Mouse (Mus musculus) adrenal gland, adult 18-20 months (tissue): ENCODE measurements around the gene Exoc6. TPM values are rescaled to one million over a fixed set of nuclear protein-coding genes. Genes with fewer than 3 reads are reported as not detected.

Experiments
- DNase-seq, 2 experiments: peaks; one replicate each; pipeline ENCODE4 v3.0.0; 2021 to 2022; ENCODE audit warnings: low spot score in 2 of 2
- total RNA-seq, 2 experiments: library from RNA; stranded (reverse); gene quantifications; 1 replicate in 1 of 2; 2 replicates in 1 of 2; pipeline ENCODE4 v1.2.3; 2021

Gene Exoc6
- total RNA-seq, 2 experiments from 2014 or later: 12.9 to 15.3 TPM

DNA sequence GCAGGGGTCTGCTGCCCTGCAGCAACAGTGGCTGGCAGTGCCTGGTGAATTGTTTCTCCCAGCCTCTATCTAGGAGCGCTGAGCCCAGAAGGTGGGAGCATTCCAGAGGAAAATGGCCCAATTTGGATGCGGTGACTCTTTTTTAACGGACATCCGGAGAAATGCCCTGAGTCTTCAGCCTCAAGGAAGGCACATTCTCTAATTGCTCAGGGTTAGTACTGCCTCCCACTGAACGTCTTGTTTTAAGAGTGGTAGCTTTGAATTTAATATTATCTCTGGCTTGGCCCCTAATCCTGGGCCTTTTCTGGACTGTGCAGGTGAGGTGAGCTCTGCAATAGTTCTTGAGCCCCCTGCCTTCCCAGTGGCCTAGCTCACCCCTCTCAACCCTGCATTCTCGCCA, 135.1 kb downstream of the Exoc6 start, which contains the start of gene Cyp26c1:
Cyp26c1 (plus strand) TSS at position 301 of the 400 bp plus-strand sequence.
- no peak for DNase-seq

DNA sequence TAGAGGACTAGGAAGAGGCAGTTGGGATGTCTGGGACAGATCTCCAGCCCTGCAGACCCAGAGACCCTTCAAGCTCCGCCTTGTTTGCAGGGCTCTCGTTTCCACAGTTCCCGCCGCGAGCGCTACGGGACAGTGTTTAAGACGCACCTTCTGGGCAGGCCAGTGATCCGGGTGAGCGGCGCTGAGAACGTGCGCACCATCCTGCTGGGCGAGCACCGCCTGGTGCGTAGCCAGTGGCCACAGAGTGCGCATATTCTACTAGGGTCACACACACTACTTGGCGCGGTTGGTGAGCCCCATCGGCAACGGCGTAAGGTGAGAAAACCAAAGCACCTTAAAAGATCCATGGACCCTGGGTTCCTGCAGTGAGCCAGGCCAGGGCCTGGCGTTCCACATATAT, 136.1 kb downstream of the Exoc6 start:
- no peak for DNase-seq

DNA sequence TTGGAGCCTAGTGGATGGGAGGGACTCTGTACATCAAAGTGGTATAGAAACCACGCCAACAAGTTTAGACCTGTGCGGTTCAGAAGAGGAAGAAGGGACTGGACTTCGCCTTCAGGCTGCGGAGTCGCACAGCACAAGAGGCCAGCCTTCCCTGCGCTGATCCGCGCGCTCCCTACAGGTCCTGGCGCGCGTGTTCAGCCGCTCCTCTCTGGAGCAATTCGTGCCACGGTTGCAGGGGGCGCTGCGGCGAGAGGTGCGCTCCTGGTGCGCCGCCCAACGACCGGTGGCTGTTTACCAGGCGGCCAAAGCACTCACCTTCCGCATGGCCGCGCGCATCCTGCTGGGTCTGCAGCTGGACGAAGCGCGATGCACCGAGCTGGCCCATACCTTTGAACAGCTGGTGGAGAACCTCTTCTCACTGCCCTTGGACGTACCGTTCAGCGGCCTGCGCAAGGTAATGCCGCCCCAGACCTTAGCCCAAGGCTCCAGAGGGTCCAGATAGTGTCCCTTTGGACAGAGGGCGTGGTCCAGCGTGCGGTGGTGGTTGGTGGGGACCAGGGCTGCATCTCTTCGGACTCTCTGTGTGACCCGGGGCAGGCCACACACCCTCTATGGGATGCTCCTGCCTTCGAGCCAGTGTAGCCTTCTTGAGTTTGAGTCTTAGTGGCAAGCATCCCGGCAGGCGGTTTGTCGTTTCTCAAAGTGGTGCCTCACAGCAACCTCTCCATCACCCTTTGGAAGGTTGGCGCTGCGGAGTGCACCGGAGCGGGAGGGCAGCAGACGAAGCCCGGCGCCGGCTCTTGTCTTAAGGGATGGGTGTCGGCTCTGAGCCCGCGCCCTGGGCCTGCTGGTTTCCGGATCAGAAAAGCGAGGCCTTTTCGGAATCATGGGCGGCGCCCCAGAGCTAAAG, 137.0 kb downstream of the Exoc6 start:
- no peak for DNase-seq

DNA sequence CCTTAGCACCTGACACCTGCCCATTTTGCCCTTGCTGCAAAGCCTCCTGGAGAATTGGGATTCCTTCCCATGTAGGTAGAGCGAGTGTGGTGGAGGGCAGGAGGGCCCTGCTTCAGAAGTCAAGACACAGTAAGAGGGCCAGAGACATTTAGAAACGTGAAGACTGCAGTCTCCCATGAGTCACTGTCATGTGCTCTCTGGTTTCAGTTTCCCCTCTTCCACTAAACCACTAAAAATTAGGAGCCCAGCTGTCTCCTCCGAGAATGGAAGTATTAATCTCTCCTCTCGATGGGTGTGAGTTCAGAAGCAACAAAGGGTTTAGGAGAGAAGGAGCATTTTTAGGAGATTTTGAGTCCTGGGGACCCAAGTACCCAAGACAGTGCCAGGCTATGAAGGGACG, 139.3 kb downstream of the Exoc6 start:
- DNase-seq: no peak

DNA sequence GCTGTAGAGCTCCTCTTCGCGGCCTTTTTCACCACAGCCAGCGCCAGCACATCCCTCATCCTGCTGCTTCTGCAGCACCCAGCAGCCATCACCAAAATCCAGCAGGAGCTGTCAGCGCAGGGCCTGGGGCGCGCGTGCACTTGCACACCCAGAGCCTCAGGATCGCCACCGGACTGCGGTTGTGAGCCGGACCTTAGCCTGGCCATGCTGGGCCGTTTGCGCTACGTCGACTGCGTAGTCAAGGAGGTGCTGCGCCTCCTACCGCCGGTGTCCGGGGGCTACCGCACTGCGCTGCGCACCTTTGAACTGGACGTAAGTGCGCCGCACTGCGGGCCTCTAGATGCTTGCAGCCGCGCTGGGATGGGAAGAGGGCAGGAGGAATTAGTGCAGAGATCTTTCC, 140.5 kb downstream of the Exoc6 start:
- no peak for DNase-seq

DNA sequence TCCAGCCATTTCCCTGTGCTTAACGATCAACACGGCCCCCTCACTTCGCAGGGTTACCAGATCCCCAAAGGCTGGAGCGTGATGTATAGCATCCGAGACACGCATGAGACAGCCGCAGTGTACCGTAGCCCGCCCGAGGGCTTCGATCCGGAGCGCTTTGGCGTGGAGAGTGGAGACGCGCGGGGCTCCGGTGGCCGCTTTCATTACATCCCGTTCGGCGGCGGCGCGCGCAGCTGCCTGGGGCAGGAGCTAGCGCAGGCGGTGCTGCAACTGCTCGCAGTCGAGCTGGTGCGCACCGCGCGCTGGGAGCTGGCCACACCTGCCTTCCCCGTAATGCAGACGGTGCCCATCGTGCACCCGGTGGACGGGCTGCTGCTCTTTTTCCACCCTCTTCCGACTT, 142.7 kb downstream of the Exoc6 start:
- no peak for DNase-seq

DNA sequence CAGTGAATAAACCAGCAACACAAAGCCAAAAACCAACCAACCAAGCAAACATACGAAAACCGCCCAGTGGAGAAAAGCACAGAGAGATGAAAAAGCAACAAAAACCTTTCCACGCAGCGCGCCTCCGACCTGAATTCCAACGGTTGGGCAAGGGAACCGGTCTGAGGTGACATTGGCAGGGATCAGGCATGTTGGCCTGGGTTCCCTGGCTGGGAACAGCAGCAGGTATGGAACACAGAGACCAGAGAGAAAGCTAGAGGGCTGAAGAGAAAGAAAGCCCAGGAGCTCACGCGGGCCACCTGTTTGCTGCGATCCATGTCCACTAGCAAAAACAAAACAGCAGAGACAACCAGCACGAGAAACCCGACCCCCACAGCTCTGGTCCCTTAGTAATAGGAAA, 144.9 kb downstream of the Exoc6 start:
- no peak for DNase-seq

DNA sequence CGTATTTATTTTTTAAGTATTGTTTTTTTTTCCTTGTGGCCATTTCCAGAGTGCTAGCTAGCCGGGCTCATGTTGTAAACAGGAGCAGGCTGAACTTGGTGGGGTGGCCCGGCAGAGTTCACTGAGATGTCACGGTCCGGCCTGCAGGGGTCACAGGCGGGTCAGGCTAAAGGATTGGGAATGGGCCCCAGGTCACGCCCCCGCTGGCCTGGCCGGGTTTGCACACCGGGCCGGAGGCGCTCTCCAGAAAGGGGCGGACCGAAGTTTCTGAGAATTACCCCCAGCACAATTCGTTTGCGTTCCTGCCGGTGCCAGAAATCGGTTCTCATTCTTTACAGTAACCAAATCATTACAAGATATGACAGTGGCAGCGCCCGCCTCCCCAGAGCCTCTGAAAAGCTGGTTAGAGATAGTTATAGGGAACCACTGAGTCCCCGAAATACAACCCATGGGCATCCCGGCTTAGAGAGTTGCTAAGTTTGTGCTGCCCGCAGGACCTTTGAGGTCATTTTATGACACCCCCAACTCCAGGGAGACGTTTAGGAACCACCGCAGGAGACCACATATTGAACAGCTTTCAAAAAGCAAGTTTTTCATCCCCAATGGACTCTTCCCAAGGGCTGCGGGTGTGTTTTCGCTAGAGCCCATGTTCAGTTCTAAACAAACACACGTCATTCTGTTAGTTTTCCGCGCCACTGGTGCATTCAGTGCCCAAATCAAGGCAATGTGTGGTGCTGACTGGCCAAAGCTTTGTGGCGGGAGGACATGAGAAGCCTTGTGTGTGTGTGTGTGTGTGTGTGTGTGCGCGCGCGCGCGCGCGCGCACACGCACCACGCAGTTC, 145.8 kb downstream of the Exoc6 start:
- no peak for DNase-seq

DNA sequence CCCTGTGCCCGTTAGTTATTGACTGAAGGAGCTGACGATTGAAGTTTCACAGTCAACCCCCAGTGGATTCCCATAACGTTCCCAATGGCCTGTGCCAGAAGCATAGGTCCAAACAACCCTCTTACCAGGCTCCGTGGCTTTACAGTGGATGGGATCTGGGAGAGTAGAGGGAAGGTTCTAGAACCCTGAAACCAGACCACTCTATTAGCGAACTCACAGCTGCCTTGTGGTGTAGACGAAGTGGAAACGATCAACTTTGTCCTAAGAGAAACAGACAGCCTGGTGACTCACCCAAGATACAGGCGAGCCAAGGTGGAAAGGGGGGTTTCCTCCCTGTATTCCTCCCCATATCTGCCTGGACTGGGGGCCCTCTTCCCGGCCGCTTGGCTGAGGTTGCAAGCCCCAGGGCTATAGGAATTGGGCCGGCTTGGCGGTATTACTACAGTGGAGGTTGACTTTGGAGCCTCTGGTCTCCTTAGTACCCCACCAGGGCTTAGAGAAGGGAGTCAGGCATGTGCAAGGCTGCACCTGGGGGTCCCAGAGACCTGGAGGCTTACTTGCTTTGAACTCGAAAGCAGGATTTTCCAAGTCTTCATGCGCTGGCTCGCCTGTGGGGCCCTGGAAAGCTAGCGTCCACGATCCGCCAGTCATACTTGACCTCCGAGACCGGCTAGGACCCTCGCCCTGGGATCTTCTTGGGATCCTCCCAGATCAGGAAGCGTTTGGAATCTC, 146.6 kb downstream of the Exoc6 start:
- no peak for DNase-seq

DNA sequence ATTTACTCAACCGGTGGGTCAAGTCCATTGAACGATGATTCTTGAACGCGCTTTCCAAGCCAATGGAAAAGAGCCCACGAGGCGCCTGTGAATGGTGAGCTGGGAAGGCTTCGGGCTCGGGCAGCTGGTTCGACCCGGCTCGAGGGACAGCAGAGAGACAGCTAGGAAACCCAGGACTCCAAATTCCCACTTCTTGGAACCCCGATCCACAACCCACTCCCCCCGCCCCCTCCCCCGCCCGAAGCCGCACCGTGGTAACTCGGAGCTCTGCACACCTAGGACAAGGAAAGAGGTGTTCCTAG, 147.1 kb downstream of the Exoc6 start:
- no peak for DNase-seq

DNA sequence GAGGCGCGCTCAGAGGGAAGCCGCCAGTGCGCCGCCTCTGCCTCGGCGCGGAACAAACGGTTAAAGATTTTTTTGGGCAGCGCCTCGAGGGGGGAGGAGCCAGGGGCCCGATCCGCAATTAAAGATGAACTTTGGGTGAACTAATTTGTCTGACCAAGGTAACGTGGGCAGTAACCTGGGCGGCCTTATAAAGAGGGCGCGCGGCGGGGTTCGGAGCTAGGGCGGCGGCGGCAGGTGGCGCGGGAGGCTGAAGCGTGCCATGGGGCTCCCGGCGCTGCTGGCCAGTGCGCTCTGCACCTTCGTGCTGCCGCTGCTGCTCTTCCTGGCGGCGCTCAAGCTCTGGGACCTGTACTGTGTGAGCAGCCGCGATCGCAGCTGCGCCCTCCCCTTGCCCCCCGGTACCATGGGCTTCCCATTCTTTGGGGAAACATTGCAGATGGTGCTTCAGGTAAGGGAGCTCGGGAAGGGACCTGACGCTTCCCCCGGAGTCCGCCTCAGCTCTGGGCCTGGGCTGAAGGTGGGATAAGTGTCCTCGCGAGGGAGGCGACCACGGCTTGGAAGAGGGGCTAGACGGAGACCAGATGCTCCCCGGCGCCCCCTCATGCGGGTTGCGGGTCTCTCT, 147.5 kb downstream of the Exoc6 start, which contains the start of gene Cyp26a1:
Cyp26a1 (plus strand) TSS at position 148 of the 622 bp plus-strand sequence.
- no peak for DNase-seq

DNA sequence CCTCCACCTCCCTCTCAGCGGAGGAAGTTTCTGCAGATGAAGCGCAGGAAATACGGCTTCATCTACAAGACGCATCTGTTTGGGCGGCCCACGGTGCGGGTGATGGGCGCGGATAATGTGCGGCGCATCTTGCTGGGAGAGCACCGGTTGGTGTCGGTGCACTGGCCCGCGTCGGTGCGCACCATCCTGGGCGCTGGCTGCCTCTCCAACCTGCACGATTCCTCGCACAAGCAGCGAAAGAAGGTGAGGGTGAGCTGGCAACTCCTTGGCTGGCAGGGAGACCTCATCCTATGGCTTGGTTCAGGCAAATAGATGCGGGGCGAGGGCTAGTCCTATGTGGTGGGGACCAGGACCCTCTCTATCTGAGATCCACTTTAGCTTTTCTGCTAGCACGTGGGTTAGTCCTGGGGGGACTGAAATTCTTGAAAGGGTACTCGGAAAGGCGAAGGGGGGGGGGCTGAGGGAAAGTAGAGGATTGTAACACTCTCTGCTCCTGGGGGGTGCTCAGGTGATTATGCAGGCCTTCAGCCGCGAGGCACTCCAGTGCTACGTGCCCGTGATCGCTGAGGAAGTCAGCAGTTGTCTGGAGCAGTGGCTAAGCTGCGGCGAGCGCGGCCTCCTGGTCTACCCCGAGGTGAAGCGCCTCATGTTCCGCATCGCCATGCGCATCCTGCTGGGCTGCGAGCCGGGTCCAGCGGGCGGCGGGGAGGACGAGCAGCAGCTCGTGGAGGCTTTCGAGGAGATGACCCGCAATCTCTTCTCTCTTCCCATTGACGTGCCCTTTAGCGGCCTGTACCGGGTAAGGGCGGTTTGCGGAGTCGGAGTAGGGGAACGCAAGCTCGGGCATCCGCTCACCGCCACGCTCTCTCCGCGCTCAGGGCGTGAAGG, 148.3 kb downstream of the Exoc6 start:
- DNase-seq: no peak

DNA sequence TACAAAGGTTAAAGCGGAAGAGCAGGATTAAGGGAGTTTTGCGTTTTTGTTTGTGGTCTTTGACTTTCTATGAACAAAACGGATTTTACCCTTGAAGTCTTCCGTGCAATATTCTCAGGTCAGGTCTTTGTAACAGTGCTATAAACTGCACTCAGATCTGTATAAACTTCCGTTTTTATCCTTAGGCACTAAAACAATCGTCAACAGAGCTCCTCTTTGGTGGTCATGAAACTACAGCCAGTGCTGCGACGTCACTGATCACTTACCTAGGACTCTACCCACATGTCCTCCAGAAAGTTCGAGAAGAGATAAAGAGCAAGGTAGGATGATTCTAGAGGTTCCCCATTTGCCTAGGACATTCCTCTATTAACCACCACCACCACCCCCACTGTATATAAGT, 149.5 kb downstream of the Exoc6 start:
- DNase-seq: no peak

DNA sequence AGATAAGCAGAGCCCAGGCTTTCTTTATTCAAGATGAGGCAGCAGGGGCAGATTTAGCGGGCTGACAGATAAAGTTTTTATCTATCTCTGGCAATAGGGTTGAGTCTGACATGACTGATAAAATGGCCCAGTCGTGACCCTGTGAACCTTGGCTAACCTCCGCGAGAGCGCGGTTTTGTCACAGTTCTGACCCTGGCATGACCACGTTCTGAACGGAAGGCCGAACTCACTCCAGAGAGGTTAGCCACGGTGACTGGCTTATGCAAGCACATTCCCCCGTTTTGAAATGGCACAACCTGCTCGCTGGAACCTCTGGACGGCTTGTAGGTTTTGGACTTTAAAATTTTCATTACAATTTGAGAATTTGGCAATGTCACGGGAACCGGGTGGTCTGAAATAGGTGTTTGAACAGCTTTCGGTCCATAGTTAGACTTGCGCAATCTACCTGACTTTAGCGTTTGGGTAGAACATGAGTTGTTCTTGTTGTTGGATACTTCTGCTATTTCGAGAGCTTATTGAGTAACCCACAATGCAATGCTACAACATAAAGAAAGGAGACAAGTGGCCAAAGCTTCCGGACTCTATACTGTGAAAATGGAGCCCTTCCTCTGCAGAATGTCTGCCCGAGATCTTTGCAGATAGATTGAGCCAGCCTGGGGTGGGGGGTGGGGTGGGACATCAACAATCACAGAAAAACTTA, 152.3 kb downstream of the Exoc6 start:
- peak in 1 of 2 experiments; percentile 48 for DNase-seq

DNA sequence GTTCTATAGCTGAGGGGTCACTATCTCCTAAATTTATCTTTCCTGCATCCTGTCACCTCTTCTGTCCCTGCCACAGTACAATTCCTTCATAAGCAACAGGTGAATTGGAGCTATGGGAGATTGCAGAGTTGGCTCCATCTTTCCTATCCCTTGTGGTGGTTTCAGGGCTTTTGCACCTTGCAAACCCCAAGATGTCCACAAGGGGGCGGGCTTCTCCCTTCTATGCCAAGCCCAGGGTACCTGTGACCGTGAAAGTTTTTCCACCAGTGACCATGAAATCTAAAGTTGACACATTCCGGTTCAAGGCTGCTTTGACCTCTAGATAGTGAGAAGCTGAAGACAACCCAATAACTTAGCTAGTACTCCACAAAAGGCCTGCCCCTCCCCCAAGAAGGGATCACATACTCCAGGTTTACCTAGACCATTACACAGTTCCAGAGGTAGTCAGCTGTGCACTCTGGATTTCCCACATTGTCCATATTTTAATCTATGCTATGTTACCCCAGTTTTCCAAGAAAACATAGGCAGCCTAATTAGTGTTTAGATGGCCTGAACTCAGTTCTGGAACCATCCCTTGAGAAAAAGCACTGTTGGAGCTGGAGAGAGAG, 153.8 kb downstream of the Exoc6 start:
- peak; percentile 79 to 82 for DNase-seq

DNA sequence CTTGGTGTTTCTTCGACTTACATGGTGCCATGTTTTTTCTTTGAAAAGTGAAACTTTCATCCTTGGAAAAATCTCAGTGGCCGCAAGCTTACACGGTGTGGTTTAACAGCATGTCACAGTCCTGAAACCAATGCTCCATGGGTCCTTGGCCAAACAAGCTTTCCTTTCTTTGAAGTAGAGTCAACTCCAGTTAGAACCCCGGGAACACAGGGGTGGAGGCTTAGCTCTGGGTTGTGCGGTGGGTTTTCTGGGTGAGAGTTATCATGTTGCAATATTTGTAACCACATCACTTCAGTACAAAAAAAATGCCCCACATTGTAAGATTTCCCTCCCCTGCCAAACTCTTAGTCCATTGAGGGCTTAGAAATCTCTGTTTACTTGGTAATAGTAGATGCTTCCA, 155.5 kb downstream of the Exoc6 start:
- DNase-seq: no peak

DNA sequence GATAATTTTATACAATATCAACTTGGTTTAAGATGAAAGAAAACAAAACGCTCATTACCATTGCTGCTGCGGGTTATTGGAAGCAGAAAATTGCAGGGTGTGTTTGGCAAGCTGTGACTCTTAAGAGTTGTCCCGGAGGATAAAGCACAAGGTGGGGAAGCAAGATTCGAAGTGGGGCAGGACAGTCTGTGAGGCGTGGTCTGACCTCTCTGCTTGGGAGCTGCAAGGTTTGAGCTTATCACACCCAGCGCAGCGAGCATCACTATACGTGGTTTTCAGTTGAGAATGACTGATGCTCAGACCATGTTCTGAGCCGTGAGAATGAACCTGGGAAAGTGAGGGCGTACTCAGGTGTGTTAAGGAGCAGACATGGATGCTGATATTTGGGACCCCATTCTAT, 164.5 kb downstream of the Exoc6 start:
- DNase-seq: no peak

DNA sequence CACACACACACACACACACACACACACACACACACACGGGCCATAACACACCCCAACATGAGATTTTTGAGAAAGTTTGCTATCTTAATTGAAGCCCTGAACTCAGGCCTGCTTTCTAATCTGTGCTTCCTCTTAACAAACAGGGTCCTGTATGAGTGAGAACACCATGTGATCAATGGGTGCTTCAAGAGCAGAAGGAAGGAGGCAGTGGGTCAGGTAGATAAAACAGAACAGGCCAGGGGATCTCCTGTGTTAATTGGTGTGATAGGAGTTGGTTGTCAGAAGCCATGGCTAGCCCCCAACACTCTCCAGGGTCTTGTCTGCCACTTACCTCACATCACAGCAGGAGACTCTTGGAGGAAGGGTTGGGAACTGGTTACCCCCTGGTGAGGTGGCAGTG, 165.8 kb downstream of the Exoc6 start:
- DNase-seq: no peak
